In the genomic region with DNA sequence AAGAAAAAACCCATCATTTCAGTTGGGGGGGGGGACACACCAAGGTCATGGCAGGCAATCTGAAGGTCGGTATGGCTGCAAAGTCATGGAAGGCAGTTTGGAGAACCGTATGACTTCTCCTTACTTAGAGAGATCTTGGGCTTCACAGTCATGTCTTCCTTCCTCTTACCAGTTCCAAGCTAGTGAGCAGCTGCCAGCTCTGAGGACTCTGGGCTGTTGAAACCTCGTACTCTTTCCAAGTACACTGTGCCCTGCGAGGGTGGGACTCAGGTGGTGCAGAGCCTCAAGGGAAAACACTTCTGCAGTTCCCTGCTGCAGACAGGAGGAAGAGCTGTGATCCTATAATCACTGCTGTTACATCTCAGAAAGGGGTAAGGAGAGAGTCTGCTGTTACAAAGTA, we compare ENCODE assay signal across 29 mouse cellular contexts.
DNase-seq lines count a peak whose midpoint lies in the region; ATAC-seq and TF ChIP-seq lines count a peak whose summit lies in the region.
"Had no signal": no experiment of that assay in that cellular context is flagged by ENCODE, and none has a peak within 500 bp of the region (broad histone marks: within the 10 kb centered on the region; RNA-seq: fewer than 3 reads in every experiment).

No protein-coding gene starts in this region.

- peak; percentile 18 to 21 for DNase-seq in lung, adult 18-20 months
- DNase-seq in lung, postnatal 4 days = no peak
- no peak for DNase-seq in right cerebral cortex, postnatal 36 days (ENCODE audit: low spot score in 2 of 2)
- DNase-seq in gastrocnemius, postnatal 36 days = no peak
- DNase-seq: adrenal gland, postnatal 36 days; cerebellum, adult 11-12 months; cerebellum, postnatal 25 days; embryo, embryonic 11 days; gastrocnemius, postnatal 10 days; heart, postnatal 36 days; kidney, adult 2 months; left cerebral cortex, postnatal 4 days; lung, embryonic 14.5 days; right cerebral cortex, adult 18-20 months; thymus, adult 2 months had no signal

- ATAC-seq in granulocyte monocyte progenitor cell, adult 5-6 weeks (replicated peaks; ENCODE audit: poor library complexity, severe bottlenecking) = peak; percentile 54
- ATAC-seq in neutrophil, adult 5-6 weeks (ENCODE audit: extremely low read depth, insufficient number of reproducible peaks, low FRiP score, poor library complexity, severe bottlenecking) = peak; percentile 58
- ATAC-seq: forebrain, embryonic 14.5 days; midbrain, embryonic 15.5 days had no signal

- no peak overlapping the region for H3K4me3 ChIP-seq in bone marrow, adult 2 months (replicated peaks; ENCODE audit: control insufficient read depth, low read depth, low read length)
- H3K4me3 ChIP-seq: embryonic facial prominence, embryonic 13.5 days; heart, embryonic 15.5 days; hindbrain, embryonic 15.5 days; limb, embryonic 15.5 days; megakaryocyte, embryonic 14.5 days; midbrain, embryonic 15.5 days; myocyte; neural tube, embryonic 13.5 days had no signal

- peaks cover 8% of the 10 kb centered on the region for H3K4me1 ChIP-seq in bone marrow, adult 2 months (ENCODE audit: control insufficient read depth, insufficient read depth, low read length)
- H3K4me1 ChIP-seq: hindbrain, embryonic 15.5 days; limb, embryonic 15.5 days; midbrain, embryonic 15.5 days; neural tube, embryonic 13.5 days had no signal

- no peak for TF ChIP-seq CTCF in bone marrow, adult 2 months (IDR thresholded peaks at IDR 0.05; ENCODE audit: control insufficient read depth, insufficient read depth, low read length)

- peak overlapping the region; percentile 8; the same call in 1 of the 2 replicates for H3K27ac ChIP-seq in bone marrow, adult 2 months (ENCODE audit: control insufficient read depth, insufficient read depth, low read depth, low read length, poor library complexity)
- H3K27ac ChIP-seq: embryonic facial prominence, embryonic 13.5 days; heart, embryonic 15.5 days; hindbrain, embryonic 15.5 days; kidney, postnatal 0 days; limb, embryonic 15.5 days; midbrain, embryonic 15.5 days; neural tube, embryonic 13.5 days; stomach, postnatal 0 days had no signal

- TF ChIP-seq POLR2A in bone marrow, adult 2 months (IDR thresholded peaks at IDR 0.05; ENCODE audit: borderline replicate concordance, control insufficient read depth, low read depth, low read length) = no peak

- intact Hi-C loops in gastrocnemius, postnatal 36 days (cut with DNase I) = no loop called here

- 8% methylated on average over 4 of the region's 4 CpGs for WGBS in bone marrow, adult 2 months

Comparison
In these comparisons a context has a peak if more than half of its experiments do, and no peak if none do; other contexts are left out.
1. DNase-seq: peak in lung, adult 18-20 months (2 of 2); none in lung, postnatal 4 days (0 of 2), right cerebral cortex, postnatal 36 days (0 of 2) and gastrocnemius, postnatal 36 days (0 of 2).